Mouse (Mus musculus): ENCODE data around the gene Rcsd1.

Gene Rcsd1

DNA sequence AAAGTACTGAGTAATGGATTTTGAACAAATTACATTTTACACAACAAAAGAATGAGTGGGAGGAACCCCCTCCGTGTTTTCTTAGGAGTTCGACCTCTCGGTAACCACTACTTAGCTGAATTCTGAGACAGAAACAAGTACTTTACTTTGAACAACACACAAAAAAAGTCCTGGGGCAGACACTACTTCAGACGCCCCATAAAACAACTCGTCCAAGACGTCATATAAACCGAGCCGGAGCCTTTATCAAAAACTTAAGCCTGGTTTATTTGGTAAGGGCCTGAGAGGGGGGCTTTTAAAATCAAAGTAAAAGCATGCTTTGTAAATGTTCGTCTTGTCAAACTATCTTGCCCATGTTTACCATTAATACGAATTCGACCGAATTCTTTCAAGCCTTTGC, 76.2 kb downstream of the Rcsd1 start:
- POLR2A ChIA-PET, result interaction anchor here (0.8 to 5.9 kb wide), 38 partner anchors 9 to 1326 kb away, joined by 3 to 125 read pairs (median 6); partner anchors contain the start of genes Blzf1 (in 1 of the 4), Creg1 (in 1 of the 4), Dcaf6 (in 1 of the 4) and Dusp27 (in 1 of the 4)
- CTCF ChIA-PET, result interaction anchor here in 1 of 4 experiments (1.0 to 1.1 kb wide), 2 partner anchors 12 to 22 kb away, joined by 3 to 4 read pairs; no protein-coding TSS in a partner anchor

DNA sequence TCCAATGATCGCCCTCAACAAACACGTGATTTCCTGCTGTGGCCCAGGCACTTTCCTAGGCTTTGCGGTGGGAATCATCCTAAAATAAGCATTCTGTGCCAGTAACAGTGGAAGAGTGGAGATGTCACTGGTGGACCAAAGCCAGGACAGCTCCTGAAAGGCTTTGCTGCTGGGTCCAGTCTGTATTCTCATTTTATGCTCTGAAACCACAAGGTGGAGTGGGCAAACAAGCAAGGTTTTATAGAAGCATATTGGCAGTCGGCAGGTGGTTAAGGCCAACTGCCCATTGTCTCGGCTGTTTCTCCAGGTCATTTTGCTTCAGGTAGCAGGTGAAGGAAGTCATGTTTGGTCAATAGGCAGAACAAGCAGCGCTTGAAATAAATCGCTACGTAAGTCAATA, 78.4 kb downstream of the Rcsd1 start:
- ChIA-PET CTCF (no interaction called here), POLR2A (interaction anchor here in 3 of 4 experiments (1.0 to 5.9 kb wide), 15 partner anchors 9 to 171 kb away, joined by 3 to 125 read pairs (median 8); partner anchors contain the start of genes Dcaf6 (in 2 of the 3) and Mpc2 (in 2 of the 3))

DNA sequence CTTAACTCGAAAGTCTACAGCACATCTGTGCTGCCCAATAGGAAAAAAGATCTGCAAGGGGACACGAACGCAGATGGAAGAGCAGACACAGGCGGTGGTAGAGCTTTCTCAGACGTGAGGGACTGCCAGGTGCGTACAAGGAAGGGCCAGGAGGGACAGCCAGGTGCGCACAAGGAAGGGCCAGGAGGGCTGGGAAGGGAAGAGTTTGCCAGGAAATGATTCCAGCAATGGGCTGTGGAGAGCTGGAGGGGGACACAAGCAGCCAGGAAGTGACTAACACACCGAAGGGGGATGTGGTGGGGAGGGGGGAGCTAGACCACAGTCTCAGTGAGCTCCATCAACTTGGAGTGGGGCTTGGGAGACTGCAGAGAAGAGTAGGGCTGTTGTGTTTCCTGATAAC, 79.6 kb downstream of the Rcsd1 start:
- CTCF ChIA-PET, result interaction anchor here in 3 of 4 experiments (0.8 to 1.3 kb wide), 4 partner anchors 11 to 46 kb away, joined by 3 read pairs; no protein-coding TSS in a partner anchor

DNA sequence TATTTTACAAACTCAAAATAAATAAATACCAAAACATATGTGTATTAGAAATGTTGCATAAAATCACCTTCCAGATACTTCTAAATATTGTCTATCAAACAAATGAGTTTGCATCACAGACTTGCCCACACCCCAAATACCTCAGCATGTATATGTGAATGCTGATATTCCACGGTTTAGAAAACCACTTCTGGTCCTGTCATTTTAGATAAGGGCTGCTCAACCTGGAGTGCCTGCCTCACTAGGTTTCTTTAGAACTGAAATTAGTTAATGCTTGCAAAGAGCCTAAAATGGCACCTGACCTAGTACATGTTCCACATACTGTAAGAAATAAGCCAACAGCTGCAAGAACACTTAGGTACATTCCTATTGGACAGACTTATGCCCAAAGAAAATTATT, 81.0 kb downstream of the Rcsd1 start:
- CTCF ChIA-PET, result no interaction called here

More for the DNA sequence above, 79.6 kb downstream of the Rcsd1 start:
- POLR2A ChIA-PET, result interaction anchor here (0.7 to 5.9 kb wide), 29 partner anchors 8 to 169 kb away, joined by 3 to 125 read pairs (median 5); partner anchors contain the start of genes Dcaf6 (in 2 of the 4) and Mpc2 (in 2 of the 4)

GRCm38 (mm10) chr1:165625896-165626295, 83.7 kb downstream of the Rcsd1 start:
- ChIA-PET POLR2A (interaction anchor here in 3 of 4 experiments (1.0 to 3.2 kb wide), 9 partner anchors 8 to 16 kb away, joined by 3 to 15 read pairs (median 5); partner anchors contain the start of gene Mpzl1 (in 2 of the 3)), CTCF (no interaction called here)

More for the DNA sequence above, 81.0 kb downstream of the Rcsd1 start:
- POLR2A ChIA-PET, result interaction anchor here in 2 of 4 experiments (3.1 to 3.4 kb wide), 5 partner anchors 11 to 168 kb away, joined by 12 to 24 read pairs (median 13); partner anchors contain the start of genes Dcaf6 (in 1 of the 2) and Mpc2 (in 1 of the 2)

DNA sequence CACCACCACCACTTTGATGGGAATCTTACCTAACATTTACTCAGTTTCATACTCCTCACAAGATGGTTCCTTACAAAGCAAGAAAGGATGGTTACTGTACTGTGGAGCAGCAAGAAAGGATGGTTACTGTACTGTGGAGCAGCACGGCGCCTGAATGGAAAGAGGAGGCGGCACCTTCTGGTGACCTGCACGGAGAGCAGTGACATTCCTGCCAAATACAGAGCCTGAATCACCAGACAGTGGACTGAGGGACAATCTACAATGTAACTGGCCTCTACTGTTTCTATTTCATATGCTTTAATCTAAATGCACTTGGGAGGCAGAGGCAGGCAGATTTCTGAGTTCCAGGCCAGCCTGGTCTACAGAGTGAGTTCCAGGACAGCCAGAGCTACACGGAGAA, 84.5 kb downstream of the Rcsd1 start:
- ChIA-PET CTCF (no interaction called here), POLR2A (interaction anchor here in 3 of 4 experiments (0.8 to 2.0 kb wide), 4 partner anchors 9 to 16 kb away, joined by 3 to 8 read pairs (median 3); partner anchors contain the start of gene Mpzl1 (in 2 of the 3))

DNA sequence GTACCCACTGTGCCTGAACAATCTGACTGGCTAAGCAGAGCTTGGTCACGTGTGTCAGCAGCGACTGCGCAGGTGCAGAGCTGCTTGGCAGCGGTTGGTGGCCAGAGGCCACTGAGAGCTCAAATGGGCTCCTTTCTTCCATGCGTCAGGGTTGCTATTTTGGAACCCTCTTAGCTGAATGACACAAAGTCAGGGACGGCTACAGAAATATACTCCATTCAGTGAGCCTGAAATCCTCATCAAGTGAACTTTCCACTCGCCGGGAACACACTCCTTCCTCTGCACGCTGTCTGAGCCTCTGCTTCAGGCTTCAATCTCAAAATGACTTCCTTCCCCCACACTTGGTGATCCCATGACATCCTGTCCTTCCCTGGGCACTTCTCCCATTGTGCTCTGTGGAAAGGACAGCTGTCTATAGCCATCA, 91.3 kb downstream of the Rcsd1 start:
- ChIA-PET POLR2A (interaction anchor here (0.5 to 12.5 kb wide), 34 partner anchors 8 to 434 kb away, joined by 3 to 125 read pairs (median 4); partner anchors contain the start of genes Mpzl1 (in 4 of the 4), Dcaf6 (in 3 of the 4), Mpc2 (in 3 of the 4) and Creg1 (in 1 of the 4)), CTCF (interaction anchor here in 3 of 4 experiments (0.6 to 1.1 kb wide), 6 partner anchors 21 to 1757 kb away, joined by 3 to 12 read pairs (median 4); no protein-coding TSS in a partner anchor)

DNA sequence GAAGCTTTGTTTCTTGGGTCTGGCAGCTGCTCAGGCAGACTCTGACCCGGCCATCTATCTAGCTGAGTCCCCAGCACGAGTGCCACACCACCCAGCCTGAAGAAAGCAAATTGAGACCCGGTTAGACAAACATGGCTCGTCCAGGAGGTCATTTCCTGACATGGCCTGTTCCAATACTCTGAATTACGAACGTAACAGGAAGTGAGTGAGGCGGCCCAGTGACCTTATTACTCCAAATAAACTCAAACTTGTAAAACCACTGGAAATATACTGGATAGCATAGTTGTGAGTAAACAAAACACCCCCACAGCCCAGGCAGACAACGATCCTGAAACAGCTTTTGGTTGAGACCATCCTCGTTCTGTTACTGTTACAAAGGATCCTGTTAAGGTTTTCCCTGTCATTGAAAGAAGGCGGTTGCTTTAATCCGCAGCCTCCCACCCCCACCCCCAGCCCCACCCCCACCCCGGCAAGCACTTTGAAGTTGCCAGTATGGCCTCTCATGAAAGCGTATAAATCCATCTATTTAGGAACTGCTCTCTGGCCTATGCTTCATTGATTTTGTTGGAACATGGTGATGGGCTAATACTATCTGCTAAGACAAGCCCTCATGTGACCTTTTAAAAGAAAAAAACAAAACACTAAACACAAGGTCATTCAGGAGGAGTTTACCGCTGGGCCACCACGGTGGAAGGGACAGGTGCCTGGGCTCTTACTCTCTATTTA, 92.2 kb downstream of the Rcsd1 start:
- ChIA-PET POLR2A (interaction anchor here (0.5 to 12.5 kb wide), 39 partner anchors 7 to 1666 kb away, joined by 3 to 125 read pairs (median 4); partner anchors contain the start of genes Mpzl1 (in 4 of the 4), Dcaf6 (in 3 of the 4), Mpc2 (in 3 of the 4) and Creg1 (in 2 of the 4)), CTCF (interaction anchor here in 3 of 4 experiments (0.6 to 1.0 kb wide), 4 partner anchors 21 to 1758 kb away, joined by 3 to 12 read pairs (median 4); no protein-coding TSS in a partner anchor)

- CTCF ChIA-PET, result no interaction called here
Measured at GRCm38 (mm10) chr1:165616652-165617051, 92.9 kb downstream of the Rcsd1 start.

GRCm38 (mm10) chr1:165614793-165615192, 94.8 kb downstream of the Rcsd1 start:
- POLR2A ChIA-PET, result interaction anchor here (0.7 to 12.5 kb wide), 30 partner anchors 9 to 1160 kb away, joined by 3 to 125 read pairs (median 5); partner anchors contain the start of genes Mpzl1 (in 3 of the 4), Dcaf6 (in 1 of the 4), Mpc2 (in 1 of the 4) and Tiprl (in 1 of the 4)

More at GRCm38 (mm10) chr1:165616652-165617051, 92.9 kb downstream of the Rcsd1 start:
- POLR2A ChIA-PET, result interaction anchor here (0.6 to 12.5 kb wide), 24 partner anchors 7 to 156 kb away, joined by 3 to 125 read pairs (median 8); partner anchors contain the start of genes Mpzl1 (in 3 of the 4), Dcaf6 (in 2 of the 4), Mpc2 (in 2 of the 4) and Creg1 (in 1 of the 4)

DNA sequence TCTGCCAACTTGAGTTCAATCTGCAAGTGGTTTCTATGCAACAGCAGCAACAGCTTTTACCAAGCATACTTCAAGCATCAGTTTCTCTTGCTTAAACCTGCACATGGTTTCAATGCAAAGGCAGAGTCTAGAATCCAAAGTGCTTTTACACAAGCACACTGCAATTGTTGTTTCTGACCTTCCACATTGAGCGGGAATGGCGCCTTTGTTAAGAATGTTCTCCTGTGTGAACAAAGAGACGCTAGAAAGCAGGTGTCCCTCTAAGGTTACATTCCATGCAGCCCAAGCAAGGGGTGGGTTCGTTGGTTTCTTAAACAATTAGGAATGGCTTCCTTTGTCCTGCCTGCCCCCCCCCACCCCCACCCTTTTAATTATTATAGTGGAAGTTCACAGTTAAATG, 95.6 kb downstream of the Rcsd1 start:
- CTCF ChIA-PET, result interaction anchor here in 2 of 4 experiments (1.1 to 2.5 kb wide), 2 partner anchors 27 to 41 kb away, joined by 4 to 10 read pairs; no protein-coding TSS in a partner anchor
- POLR2A ChIA-PET, result interaction anchor here in 3 of 4 experiments (0.6 to 12.5 kb wide), 20 partner anchors 8 to 529 kb away, joined by 3 to 125 read pairs (median 4); partner anchors contain the start of gene Mpzl1 (in 3 of the 3)

More at GRCm38 (mm10) chr1:165614793-165615192, 94.8 kb downstream of the Rcsd1 start:
- CTCF ChIA-PET, result interaction anchor here in 2 of 4 experiments (1.0 to 2.5 kb wide), 3 partner anchors 27 to 40 kb away, joined by 3 to 10 read pairs (median 4); no protein-coding TSS in a partner anchor

GRCm38 (mm10) chr1:165612714-165613113, 96.8 kb downstream of the Rcsd1 start:
- ChIA-PET POLR2A (interaction anchor here in 2 of 4 experiments (0.5 to 12.5 kb wide), 19 partner anchors 9 to 1738 kb away, joined by 3 to 125 read pairs (median 5); partner anchors contain the start of gene Mpzl1 (in 2 of the 2)), CTCF (interaction anchor here in 1 of 4 experiments (1.2 kb wide), 1 partner anchor 42 kb away, joined by 6 read pairs; no protein-coding TSS in a partner anchor)

GRCm38 (mm10) chr1:165610321-165610999, 99.1 kb downstream of the Rcsd1 start:
- ChIA-PET POLR2A (interaction anchor here in 3 of 4 experiments (0.8 to 12.5 kb wide), 25 partner anchors 8 to 392 kb away, joined by 3 to 125 read pairs (median 5); partner anchors contain the start of genes Mpzl1 (in 3 of the 3), Dcaf6 (in 1 of the 3), Mpc2 (in 1 of the 3) and Pou2f1 (in 1 of the 3)), CTCF (interaction anchor here in 1 of 4 experiments (1.9 kb wide), 1 partner anchor 27 kb away, joined by 4 read pairs; no protein-coding TSS in a partner anchor)

DNA sequence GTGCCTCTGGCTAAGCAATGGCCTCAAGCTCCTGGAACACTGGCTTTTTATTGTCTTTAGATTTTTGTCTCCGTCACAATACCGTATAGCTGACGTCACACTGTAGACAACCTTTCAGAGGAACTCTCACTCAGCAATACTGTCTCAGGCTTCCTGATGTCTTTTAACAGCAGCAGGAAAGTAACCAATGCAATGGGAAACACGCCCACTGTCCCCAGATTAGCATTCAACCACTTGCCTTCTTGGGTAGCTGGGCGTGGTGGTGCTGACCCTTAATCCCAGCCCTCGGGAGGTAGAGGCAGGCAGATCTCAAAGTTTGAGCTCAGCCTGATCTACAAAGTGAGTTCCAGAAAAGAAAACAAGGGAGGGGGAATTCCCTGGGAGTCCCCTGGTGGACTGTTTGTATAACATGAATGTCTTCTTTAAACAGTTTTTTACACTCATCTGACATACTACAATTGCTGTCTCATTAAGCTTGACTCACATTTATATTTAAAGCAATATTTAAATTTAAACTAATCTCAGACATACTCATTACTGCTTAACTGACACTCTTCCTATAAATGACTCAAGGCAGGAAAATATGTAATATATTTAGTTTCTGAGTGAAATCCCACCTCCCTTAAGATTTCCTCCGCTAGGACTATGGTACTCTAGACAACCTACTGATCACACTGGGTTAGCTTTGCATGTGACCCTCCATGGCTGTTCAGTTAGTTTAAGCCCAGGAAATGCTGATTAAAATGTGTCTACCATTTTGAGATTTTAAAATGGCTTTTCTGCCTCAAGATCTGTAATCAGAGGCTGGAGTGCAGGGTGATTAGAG, 99.8 kb downstream of the Rcsd1 start:
- POLR2A ChIA-PET, result interaction anchor here in 3 of 4 experiments (0.7 to 12.5 kb wide), 23 partner anchors 9 to 392 kb away, joined by 3 to 125 read pairs (median 4); partner anchors contain the start of genes Mpzl1 (in 3 of the 3), Dcaf6 (in 1 of the 3), Mpc2 (in 1 of the 3) and Pou2f1 (in 1 of the 3)
- CTCF ChIA-PET, result interaction anchor here in 3 of 4 experiments (0.6 to 1.9 kb wide), 3 partner anchors 26 to 636 kb away, joined by 3 to 5 read pairs (median 4); no protein-coding TSS in a partner anchor

- ChIA-PET CTCF (no interaction called here), POLR2A (interaction anchor here in 3 of 4 experiments (0.6 to 12.5 kb wide), 10 partner anchors 12 to 148 kb away, joined by 3 to 125 read pairs (median 8); partner anchors contain the start of genes Mpzl1 (in 2 of the 3), Dcaf6 (in 1 of the 3) and Mpc2 (in 1 of the 3))
Measured at GRCm38 (mm10) chr1:165608904-165609303, 100.7 kb downstream of the Rcsd1 start.

DNA sequence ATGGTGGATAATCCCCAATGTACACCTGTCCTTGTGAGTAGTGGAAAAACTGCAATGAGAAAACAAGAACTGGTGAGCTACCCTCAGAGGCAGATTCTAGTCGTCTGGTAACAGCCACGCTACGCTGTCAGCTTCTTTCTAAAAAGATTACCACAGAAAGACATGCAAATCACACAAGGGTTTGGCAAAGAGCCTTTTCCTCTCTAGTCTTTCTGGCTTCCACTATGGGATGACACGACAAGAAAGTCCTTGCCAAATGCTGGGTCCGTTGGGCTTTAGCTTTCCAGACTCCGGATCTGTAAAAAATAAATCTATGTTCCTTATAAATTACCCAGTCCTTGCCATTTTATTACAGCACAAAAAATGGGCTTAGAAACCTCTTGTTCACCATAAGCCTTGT, 103.8 kb downstream of the Rcsd1 start:
- POLR2A ChIA-PET, result interaction anchor here in 3 of 4 experiments (0.6 to 2.0 kb wide), 6 partner anchors 9 to 29 kb away, joined by 3 to 5 read pairs (median 4); partner anchors contain the start of gene Mpzl1 (in 1 of the 3)
- CTCF ChIA-PET, result no interaction called here
